Mouse (Mus musculus): ENCODE measurements at regions not wholly inside any gene's neighbourhood (a gene's known extent, or its start where the extent isn't known, plus 50 kb on each side); places are given as distances from the start of the nearest gene placed in this dataset.

GRCm38 (mm10) chr2:75758277-75758676, 53.8 kb upstream of the Nfe2l2 start:
- TF ChIP-seq POLR2A (IDR thresholded peaks at IDR 0.05; ENCODE audit: control insufficient read depth, low read depth, low read length) (no peak), CTCF (IDR thresholded peaks at IDR 0.05; ENCODE audit: control insufficient read depth, insufficient read depth, insufficient replicate concordance, low read depth, low read length) (no peak)
